Mouse (Mus musculus) embryo, embryonic 10 days (tissue): ENCODE data around the gene Ptger3.

Source experiments
- DNase-seq: peaks from one replicate; pipeline ENCODE4 v3.0.0-alpha.2; 2015; ENCODE audit warnings: low spot score

Gene Ptger3

GRCm38 (mm10) chr3:157582626-157583405 is 16.1 kb downstream of the Ptger3 start:
- DNase-seq = no peak

- no peak for DNase-seq
Measured at GRCm38 (mm10) chr3:157597837-157598379, 31.2 kb downstream of the Ptger3 start.

- no peak for DNase-seq
Measured at GRCm38 (mm10) chr3:157604684-157605410, 38.2 kb downstream of the Ptger3 start.

- DNase-seq = no peak
Measured at GRCm38 (mm10) chr3:157605411-157605740, 38.7 kb downstream of the Ptger3 start.

GRCm38 (mm10) chr3:157613542-157613941 is 46.9 kb downstream of the Ptger3 start:
- DNase-seq = no peak

- no peak for DNase-seq
Measured at GRCm38 (mm10) chr3:157616949-157617348, 50.3 kb downstream of the Ptger3 start.

GRCm38 (mm10) chr3:157627407-157627806 is 60.7 kb downstream of the Ptger3 start:
- DNase-seq = no peak

GRCm38 (mm10) chr3:157630671-157631070 is 64.0 kb downstream of the Ptger3 start:
- no peak for DNase-seq

- DNase-seq = no peak
Measured at GRCm38 (mm10) chr3:157631383-157631782, 64.7 kb downstream of the Ptger3 start.

- DNase-seq = no peak
Measured at GRCm38 (mm10) chr3:157634431-157634830, 67.7 kb downstream of the Ptger3 start.

- DNase-seq = no peak
Measured at GRCm38 (mm10) chr3:157635713-157636112, 69.0 kb downstream of the Ptger3 start.

GRCm38 (mm10) chr3:157636887-157637286 is 70.2 kb downstream of the Ptger3 start:
- DNase-seq = no peak

- no peak for DNase-seq
Measured at GRCm38 (mm10) chr3:157637341-157637740, 70.6 kb downstream of the Ptger3 start.

- DNase-seq = no peak
Measured at GRCm38 (mm10) chr3:157641634-157642033, 74.9 kb downstream of the Ptger3 start.

- DNase-seq = no peak
Measured at GRCm38 (mm10) chr3:157661622-157662021, 94.9 kb downstream of the Ptger3 start.

- DNase-seq = no peak
Measured at GRCm38 (mm10) chr3:157664486-157665041, 97.9 kb downstream of the Ptger3 start.

- DNase-seq = no peak
Measured at GRCm38 (mm10) chr3:157665471-157665870, 98.8 kb downstream of the Ptger3 start.

- no peak for DNase-seq
Measured at GRCm38 (mm10) chr3:157666142-157666541, 99.5 kb downstream of the Ptger3 start.

GRCm38 (mm10) chr3:157686105-157686504 is 119.4 kb downstream of the Ptger3 start:
- no peak for DNase-seq

GRCm38 (mm10) chr3:157688419-157689162 is 121.9 kb downstream of the Ptger3 start:
- no peak for DNase-seq
